Mouse (Mus musculus): ENCODE measurements at regions not wholly inside any gene's neighbourhood (a gene's known extent, or its start where the extent isn't known, plus 50 kb on each side); places are given as distances from the start of the nearest gene placed in this dataset.

GRCm38 (mm10) chr12:46566324-46566723, 252.4 kb downstream of the Nova1 start:
- TF ChIP-seq CTCF (IDR thresholded peaks at IDR 0.05; ENCODE audit: borderline replicate concordance, insufficient read depth, low read length) (no peak), POLR2A (IDR thresholded peaks at IDR 0.05; ENCODE audit: low read depth, low read length) (no peak)
